Mouse (Mus musculus): ENCODE results near the gene Gm20715. TPM values are rescaled to one million over a fixed set of nuclear protein-coding genes. Genes with fewer than 3 reads are reported as not detected.
A peak's percentile ranks its signal among the peaks of the same experiment; 100 is the strongest.
"Not testable (repeated sequence)": the region's sequence is repeated elsewhere in the genome, so short reads cannot be mapped to it uniquely, and the experiment has no call there.

Gm20715 gene
- polyA plus RNA-seq, 1 experiment from 2014 or later, result not detected

- ATAC-seq (no peak), DNase-seq (ENCODE audit: low read depth, low spot score) (no peak)
- POLR2A ChIA-PET, result no interaction called here
- TF ChIP-seq CTCF (IDR thresholded peaks at IDR 0.05), result peak; percentile 49
- CTCF ChIA-PET, result no interaction called here
- in situ Hi-C loops (cut with MboI; ENCODE audit: low pct_unique_long_range_greater_than_20kb), result no loop called here
- peaks cover 17% of the 10 kb centered on the region for H3K27me3 ChIP-seq
Observed at GRCm38 (mm10) chr7:6429381-6429780, 19.3 kb downstream of the Gm20715 start.

- POLR2A ChIA-PET, result no interaction called here
Observed at GRCm38 (mm10) chr7:6430342-6430741, 20.3 kb downstream of the Gm20715 start.

GRCm38 (mm10) chr7:6438388-6438787 is 28.3 kb downstream of the Gm20715 start, which contains the start of gene Olfr1344:
TSS of gene Olfr1344 (plus strand) at chr7:6438688.
- ChIA-PET POLR2A (no interaction called here), CTCF (no interaction called here)
- in situ Hi-C loops (cut with MboI; ENCODE audit: low pct_unique_long_range_greater_than_20kb), result loop anchor here (5.0 to 10.0 kb wide), 4 partner anchors 89 to 484 kb away; no protein-coding TSS in a partner anchor
- ATAC-seq, result no peak
- no peak for DNase-seq (ENCODE audit: low read depth, low spot score)
- TF ChIP-seq CTCF (IDR thresholded peaks at IDR 0.05), result no peak
- no peaks in the 10 kb centered on the region for H3K27me3 ChIP-seq

More at GRCm38 (mm10) chr7:6430342-6430741, 20.3 kb downstream of the Gm20715 start:
- no peak for DNase-seq (ENCODE audit: low read depth, low spot score)
- H3K27me3 ChIP-seq, result peaks cover 17% of the 10 kb centered on the region
- no peak for ATAC-seq
- TF ChIP-seq CTCF (IDR thresholded peaks at IDR 0.05), result peak; percentile 61
- CTCF ChIA-PET, result no interaction called here
- in situ Hi-C loops (cut with MboI; ENCODE audit: low pct_unique_long_range_greater_than_20kb), result loop anchor here (5.0 to 10.0 kb wide), 2 partner anchors 73 to 254 kb away; no protein-coding TSS in a partner anchor

- ChIA-PET CTCF (no interaction called here), POLR2A (no interaction called here)
- DNase-seq (ENCODE audit: low read depth, low spot score) (no peak), ATAC-seq (peak; percentile 100)
- TF ChIP-seq CTCF (IDR thresholded peaks at IDR 0.05), result no peak
- in situ Hi-C loops (cut with MboI; ENCODE audit: low pct_unique_long_range_greater_than_20kb), result no loop called here
- no peaks in the 10 kb centered on the region for H3K27me3 ChIP-seq
Observed at GRCm38 (mm10) chr7:6441173-6441572, 31.1 kb downstream of the Gm20715 start.

- no peak for TF ChIP-seq CTCF (IDR thresholded peaks at IDR 0.05)
- in situ Hi-C loops (cut with MboI; ENCODE audit: low pct_unique_long_range_greater_than_20kb), result no loop called here
- no peak for ATAC-seq
- no peaks in the 10 kb centered on the region for H3K27me3 ChIP-seq
- ChIA-PET POLR2A (no interaction called here), CTCF (interaction anchor here (1.0 to 2.0 kb wide), 2 partner anchors 13 to 52 kb away, joined by 3 to 5 read pairs; partner anchors contain the start of gene Olfr1347)
- DNase-seq (ENCODE audit: low read depth, low spot score), result no peak
Observed at GRCm38 (mm10) chr7:6447771-6448170, 37.7 kb downstream of the Gm20715 start.

GRCm38 (mm10) chr7:6455868-6456267 is 45.8 kb downstream of the Gm20715 start, which contains the start of gene Olfr1336:
TSS of gene Olfr1336 (plus strand) at chr7:6456168.
- ChIA-PET POLR2A (no interaction called here), CTCF (no interaction called here)
- peaks cover 4% of the 10 kb centered on the region for H3K27me3 ChIP-seq
- DNase-seq (ENCODE audit: low read depth, low spot score) (no peak), ATAC-seq (no peak)
- in situ Hi-C loops (cut with MboI; ENCODE audit: low pct_unique_long_range_greater_than_20kb), result no loop called here
- TF ChIP-seq CTCF (IDR thresholded peaks at IDR 0.05), result no peak

GRCm38 (mm10) chr7:6456399-6456798 is 46.3 kb downstream of the Gm20715 start:
- peaks cover 4% of the 10 kb centered on the region for H3K27me3 ChIP-seq
- in situ Hi-C loops (cut with MboI; ENCODE audit: low pct_unique_long_range_greater_than_20kb), result no loop called here
- DNase-seq (ENCODE audit: low read depth, low spot score) (no peak), ATAC-seq (no peak)
- TF ChIP-seq CTCF (IDR thresholded peaks at IDR 0.05), result no peak
- POLR2A ChIA-PET, result no interaction called here
- CTCF ChIA-PET, result no interaction called here

- in situ Hi-C loops (cut with MboI; ENCODE audit: low pct_unique_long_range_greater_than_20kb), result no loop called here
- ChIA-PET POLR2A (no interaction called here), CTCF (no interaction called here)
- ATAC-seq, result no peak
- no peak for TF ChIP-seq CTCF (IDR thresholded peaks at IDR 0.05)
- no peak for DNase-seq (ENCODE audit: low read depth, low spot score)
- peaks cover 15% of the 10 kb centered on the region for H3K27me3 ChIP-seq
Observed at GRCm38 (mm10) chr7:6466951-6467350, 56.9 kb downstream of the Gm20715 start, which contains the start of gene Olfr1346. TSS of gene Olfr1346 (plus strand) at chr7:6467101.

GRCm38 (mm10) chr7:6477633-6478032 is 67.6 kb downstream of the Gm20715 start:
- CTCF ChIA-PET; H3K27me3 ChIP-seq; POLR2A ChIA-PET; in situ Hi-C loops (cut with MboI; ENCODE audit: low pct_unique_long_range_greater_than_20kb); ATAC-seq; DNase-seq (ENCODE audit: low read depth, low spot score): not testable (repeated sequence)

- H3K27me3 ChIP-seq, result no peaks in the 10 kb centered on the region
- ATAC-seq, result no peak
- no peak for TF ChIP-seq CTCF (IDR thresholded peaks at IDR 0.05)
- in situ Hi-C loops (cut with MboI; ENCODE audit: low pct_unique_long_range_greater_than_20kb), result no loop called here
- POLR2A ChIA-PET, result no interaction called here
- DNase-seq (ENCODE audit: low read depth, low spot score), result no peak
- CTCF ChIA-PET, result no interaction called here
Observed at GRCm38 (mm10) chr7:6486841-6487240, 76.8 kb downstream of the Gm20715 start, which contains the start of gene Olfr5. TSS of gene Olfr5 (minus strand) at chr7:6486941.

Other genes with a start within 250 kb of the Gm20715 start
- 30.6 TPM for gene Zfp444, start 238.1 kb upstream of the Gm20715 start, polyA plus RNA-seq (2021)
- gene Galp, start 213.2 kb upstream of the Gm20715 start, polyA plus RNA-seq (2021), result not detected
- gene Zscan5b, start 188.0 kb upstream of the Gm20715 start, polyA plus RNA-seq (2021), result not detected
- not detected for gene Epp13, start 157.6 kb upstream of the Gm20715 start, polyA plus RNA-seq (2021)
- gene Zfp667, start 123.7 kb upstream of the Gm20715 start, polyA plus RNA-seq (2021), result 3.6 TPM
- gene Zfp583, start 79.0 kb upstream of the Gm20715 start, polyA plus RNA-seq (2021), result not detected
- gene Gm3854, start 66.5 kb upstream of the Gm20715 start, polyA plus RNA-seq (2021), result 0.99 TPM
- 3.4 TPM for gene Zfp78, start 47.0 kb upstream of the Gm20715 start, polyA plus RNA-seq (2021)
- 7.6 TPM for gene Zfp28, start 27.0 kb upstream of the Gm20715 start, polyA plus RNA-seq (2021)
- 0.36 TPM for gene Smim17, start 11.6 kb upstream of the Gm20715 start, polyA plus RNA-seq (2021)
- not detected for gene Olfr1344, start 28.4 kb downstream of the Gm20715 start, polyA plus RNA-seq (2021)
- 0.01 TPM for gene Olfr1336, start 45.9 kb downstream of the Gm20715 start, polyA plus RNA-seq (2021)
- not detected for gene Olfr1346, start 56.8 kb downstream of the Gm20715 start, polyA plus RNA-seq (2021)
- not detected for gene Olfr5, start 76.7 kb downstream of the Gm20715 start, polyA plus RNA-seq (2021)
- not detected for gene Olfr1347, start 89.5 kb downstream of the Gm20715 start, polyA plus RNA-seq (2021)
- not detected for gene Olfr1348, start 98.5 kb downstream of the Gm20715 start, polyA plus RNA-seq (2021)
- not detected for gene Olfr1349, start 112.7 kb downstream of the Gm20715 start, polyA plus RNA-seq (2021)
- gene Olfr1350, start 154.6 kb downstream of the Gm20715 start, polyA plus RNA-seq (2021), result not detected